Mouse (Mus musculus) kidney, embryonic 14.5 days (tissue): ENCODE measurements around the gene Erich2. TPM values are rescaled to one million over a fixed set of nuclear protein-coding genes. Genes with fewer than 3 reads are reported as not detected.

Experiments used
- ATAC-seq: fragments of 200-750 bp; cut with Nextera tagmentation; 2 replicates; pipeline ENCODE4 v1.8.0; 2017; ENCODE audit warnings: moderate number of reproducible peaks, mild to moderate bottlenecking, moderate TSS enrichment, moderate library complexity; ENCODE audit not compliant: low FRiP score, low TSS enrichment
- H3K27ac ChIP-seq: fragments of 300-500 bp; sonication (generic); 2 replicates; pipeline ENCODE4 v1.5.1; 2014; ENCODE audit warnings: low read depth, mild to moderate bottlenecking, low read length, moderate library complexity, mixed read lengths
- H3K27me3 ChIP-seq: fragments of 300-500 bp; sonication (generic); 2 replicates; pipeline ENCODE4 v1.6.1; 2014; ENCODE audit warnings: mild to moderate bottlenecking, low read length; ENCODE audit not compliant: control insufficient read depth, insufficient read depth
- H3K36me3 ChIP-seq: fragments of 300-500 bp; sonication (generic); 2 replicates; pipeline ENCODE4 v1.6.1; 2014; ENCODE audit warnings: low read length, mixed read lengths; ENCODE audit not compliant: control insufficient read depth, insufficient read depth
- H3K4me1 ChIP-seq: fragments of 300-500 bp; sonication (generic); 2 replicates; pipeline ENCODE4 v1.6.1; 2014; ENCODE audit warnings: low read length, mixed read lengths; ENCODE audit not compliant: control insufficient read depth, insufficient read depth
- H3K4me2 ChIP-seq: fragments of 300-500 bp; sonication (generic); replicated peaks from 2 replicates; pipeline ENCODE4 v1.6.1; 2014; ENCODE audit warnings: low read depth, mild to moderate bottlenecking, low read length
- H3K4me3 ChIP-seq: fragments of 300-500 bp; sonication (generic); 2 replicates; pipeline ENCODE4 v1.5.1; 2014; ENCODE audit warnings: mild to moderate bottlenecking, low read length
- H3K9ac ChIP-seq: fragments of 300-500 bp; sonication (generic); 2 replicates; pipeline ENCODE4 v1.6.1; 2014; ENCODE audit warnings: low read depth, mild to moderate bottlenecking, low read length, moderate library complexity
- H3K9me3 ChIP-seq: fragments of 300-500 bp; sonication (generic); 2 replicates; pipeline ENCODE4 v1.6.1; 2016; ENCODE audit warnings: low read length; ENCODE audit not compliant: control insufficient read depth
- WGBS: fragments of 180-500 bp; shearing (Covaris S2); extraction: QIAGEN DNeasy Blood & Tissue Kit; methylation state at CpG from one replicate; pipeline ENCODE4 v1.1.7; 2014; 5-methylcytosine and 5-hydroxymethylcytosine counted together
- polyA plus RNA-seq: library from polyadenylated mRNA; unstranded; fragments of >200 nt; fragmentation: Nextera tagmentation; extraction: Ambion mirVana; gene quantifications from 2 replicates; pipeline ENCODE4 v1.2.1, GENCODE M21; 2014

Erich2 gene
- polyA plus RNA-seq, 1 experiment from 2014 or later, result 2.2 TPM

GRCm38 (mm10) chr2:70558843-70559451, 50.3 kb downstream of the Erich2 start:
- H3K4me2 ChIP-seq, result no peak overlapping the region
- H3K36me3 ChIP-seq, result no peaks in the 10 kb centered on the region
- H3K27ac ChIP-seq, result no peak overlapping the region
- 10% methylated on average over 24 of the region's 24 CpGs for WGBS
- no peak overlapping the region for H3K9ac ChIP-seq
- H3K27me3 ChIP-seq, result peaks cover 58% of the 10 kb centered on the region
- ATAC-seq, result no peak
- peaks cover 22% of the 10 kb centered on the region; the same call in 1 of the 2 replicates for H3K4me1 ChIP-seq
- H3K4me3 ChIP-seq, result no peak overlapping the region
- no peaks in the 10 kb centered on the region for H3K9me3 ChIP-seq

- H3K9ac ChIP-seq, result no peak overlapping the region
- no peak overlapping the region for H3K27ac ChIP-seq
- ATAC-seq, result no peak
- H3K4me1 ChIP-seq, result peaks cover 24% of the 10 kb centered on the region; the same call in 1 of the 2 replicates
- H3K36me3 ChIP-seq, result no peaks in the 10 kb centered on the region
- H3K4me3 ChIP-seq, result no peak overlapping the region
- H3K27me3 ChIP-seq, result peaks cover 64% of the 10 kb centered on the region
- no peak overlapping the region for H3K4me2 ChIP-seq
- 2% methylated on average over 13 of the region's 13 CpGs for WGBS
- no peaks in the 10 kb centered on the region for H3K9me3 ChIP-seq
Observed at GRCm38 (mm10) chr2:70559520-70559919, 50.9 kb downstream of the Erich2 start.

- no peak overlapping the region for H3K9ac ChIP-seq
- H3K4me1 ChIP-seq, result peaks cover 29% of the 10 kb centered on the region; the same call in 1 of the 2 replicates
- H3K36me3 ChIP-seq, result no peaks in the 10 kb centered on the region
- H3K9me3 ChIP-seq, result no peaks in the 10 kb centered on the region
- H3K4me2 ChIP-seq, result peak overlapping the region; percentile 19; the same call in 1 of the 2 replicates
- H3K27me3 ChIP-seq, result peaks cover 78% of the 10 kb centered on the region
- ATAC-seq, result no peak
- under 1% methylated on average over 29 of the region's 29 CpGs for WGBS
- H3K27ac ChIP-seq, result no peak overlapping the region
- no peak overlapping the region for H3K4me3 ChIP-seq
Observed at GRCm38 (mm10) chr2:70561077-70561795, 52.6 kb downstream of the Erich2 start.

GRCm38 (mm10) chr2:70562011-70562491, 53.4 kb downstream of the Erich2 start:
- Histone ChIP-seq H3K4me1 (peaks cover 34% of the 10 kb centered on the region), H3K4me2 (peak overlapping the region; percentile 46), H3K27ac (no peak overlapping the region), H3K27me3 (peaks cover 84% of the 10 kb centered on the region), H3K9ac (no peak overlapping the region), H3K9me3 (no peaks in the 10 kb centered on the region), H3K4me3 (peak overlapping the region; percentile 36), H3K36me3 (no peaks in the 10 kb centered on the region)
- WGBS, result under 1% methylated on average over 41 of the region's 42 CpGs
- ATAC-seq, result no peak

GRCm38 (mm10) chr2:70562611-70562980, 54.0 kb downstream of the Erich2 start:
- ATAC-seq, result no peak
- H3K27ac ChIP-seq, result no peak overlapping the region
- no peaks in the 10 kb centered on the region for H3K36me3 ChIP-seq
- peak overlapping the region; percentile 46 for H3K4me2 ChIP-seq
- H3K4me3 ChIP-seq, result peak overlapping the region; percentile 36
- H3K9ac ChIP-seq, result no peak overlapping the region
- peaks cover 88% of the 10 kb centered on the region for H3K27me3 ChIP-seq
- WGBS, result 2% methylated on average over 32 of the region's 34 CpGs
- H3K9me3 ChIP-seq, result no peaks in the 10 kb centered on the region
- peaks cover 40% of the 10 kb centered on the region for H3K4me1 ChIP-seq

GRCm38 (mm10) chr2:70562981-70563671, 54.5 kb downstream of the Erich2 start:
- Histone ChIP-seq H3K36me3 (no peaks in the 10 kb centered on the region), H3K9ac (no peak overlapping the region), H3K27me3 (peaks cover 89% of the 10 kb centered on the region), H3K27ac (no peak overlapping the region), H3K4me1 (peaks cover 44% of the 10 kb centered on the region), H3K9me3 (no peaks in the 10 kb centered on the region), H3K4me3 (peak overlapping the region; percentile 36), H3K4me2 (peak overlapping the region; percentile 46)
- under 1% methylated on average over 38 of the region's 40 CpGs for WGBS
- no peak for ATAC-seq

- no peak overlapping the region for H3K9ac ChIP-seq
- H3K4me2 ChIP-seq, result peak overlapping the region; percentile 35
- H3K9me3 ChIP-seq, result no peaks in the 10 kb centered on the region
- H3K4me1 ChIP-seq, result peaks cover 48% of the 10 kb centered on the region
- WGBS, result 1% methylated on average over 38 of the region's 38 CpGs
- H3K4me3 ChIP-seq, result peak overlapping the region; percentile 36
- H3K27me3 ChIP-seq, result peaks cover 86% of the 10 kb centered on the region
- H3K36me3 ChIP-seq, result no peaks in the 10 kb centered on the region
- no peak for ATAC-seq
- H3K27ac ChIP-seq, result no peak overlapping the region
Observed at GRCm38 (mm10) chr2:70563721-70564645, 55.4 kb downstream of the Erich2 start.

- no peak for ATAC-seq
- H3K4me2 ChIP-seq, result no peak overlapping the region
- no peak overlapping the region for H3K9ac ChIP-seq
- no peak overlapping the region for H3K4me3 ChIP-seq
- no peaks in the 10 kb centered on the region for H3K9me3 ChIP-seq
- WGBS, result 5% methylated on average over 15 of the region's 15 CpGs
- H3K36me3 ChIP-seq, result no peaks in the 10 kb centered on the region
- no peak overlapping the region for H3K27ac ChIP-seq
- peaks cover 86% of the 10 kb centered on the region for H3K27me3 ChIP-seq
- peaks cover 48% of the 10 kb centered on the region for H3K4me1 ChIP-seq
Observed at GRCm38 (mm10) chr2:70564646-70565315, 56.2 kb downstream of the Erich2 start.
